Mouse (Mus musculus) left cerebral cortex, postnatal 4 days (tissue): Measurements from ENCODE around the gene Tmem267. TPM values are rescaled to one million over a fixed set of nuclear protein-coding genes. Genes with fewer than 3 reads are reported as not detected.

Source experiments
- total RNA-seq, 2 experiments: library from RNA; stranded (reverse); gene quantifications; 2 replicates each; pipeline ENCODE4 v1.2.3; 2021

The Tmem267 gene
- total RNA-seq, 2 experiments from 2014 or later: 19.3 to 26.1 TPM

Other genes with a start within 250 kb of the Tmem267 start
- gene Paip1, start 59.4 kb upstream of the Tmem267 start, total RNA-seq: 100 to 1,000 TPM; 115 to 124 TPM
- gene 4833420G17Rik, start 25.3 kb upstream of the Tmem267 start, total RNA-seq: 10 to 100 TPM; 35.7 to 36.3 TPM
- gene 3110070M22Rik, start 344 bp downstream of the Tmem267 start, total RNA-seq: 1 to 10 TPM; 3.1 to 3.4 TPM
- gene Ccl28, start 135.8 kb downstream of the Tmem267 start, total RNA-seq: 1 to 10 TPM in 1 of 2 experiments, under 1 TPM in 1; 0.68 to 2.8 TPM
- gene Hmgcs1, start 202.3 kb downstream of the Tmem267 start, total RNA-seq: 100 to 1,000 TPM; 814 to 887 TPM